Mouse (Mus musculus) erythroblast, embryonic 14.5 days (primary cell): ENCODE data around the gene Hoxb6. TPM values are rescaled to one million over a fixed set of nuclear protein-coding genes. Genes with fewer than 3 reads are reported as not detected.

Source experiments
- H3K27me3 ChIP-seq: 2 replicates; pipeline ENCODE4 v1.6.1; 2012; ENCODE audit warnings: inconsistent platforms; ENCODE audit not compliant: control insufficient read depth
- H3K36me3 ChIP-seq: 2 replicates; pipeline ENCODE4 v1.6.1; 2012; ENCODE audit warnings: mild to moderate bottlenecking, inconsistent platforms; ENCODE audit not compliant: control insufficient read depth
- H3K4me1 ChIP-seq: 2 replicates; pipeline ENCODE4 v1.6.1; 2012; ENCODE audit warnings: inconsistent platforms; ENCODE audit not compliant: control insufficient read depth
- H3K4me3 ChIP-seq: replicated peaks from 2 replicates; pipeline ENCODE3; 2012; ENCODE audit warnings: moderate library complexity, mild to moderate bottlenecking, inconsistent platforms
- H3K9me3 ChIP-seq: 2 replicates; pipeline ENCODE4 v1.6.1; 2012; ENCODE audit warnings: low read length, inconsistent platforms, mixed read lengths; ENCODE audit not compliant: control insufficient read depth
- GATA1 ChIP-seq: IDR thresholded peaks from 2 replicates; pipeline ENCODE4 v1.6.1; 2012; ENCODE audit warnings: low read length, inconsistent platforms, mixed read lengths
- TAL1 ChIP-seq: IDR thresholded peaks from 3 replicates; pipeline ENCODE4 v1.6.1; 2012; ENCODE audit warnings: low read length, inconsistent platforms, mixed read lengths
- polyA plus RNA-seq: library from polyadenylated mRNA; stranded (reverse); fragments of >175 nt; gene quantifications from 2 replicates; pipeline ENCODE4 v1.2.3, GENCODE M21; 2012

Hoxb6 gene
- polyA plus RNA-seq, 1 experiment = not detected

- no peaks in the 10 kb centered on the region for H3K4me1 ChIP-seq
- no peaks in the 10 kb centered on the region for H3K9me3 ChIP-seq
- H3K4me3 ChIP-seq = no peak overlapping the region
- TF ChIP-seq TAL1 (no peak), GATA1 (no peak)
- no peaks in the 10 kb centered on the region for H3K36me3 ChIP-seq
- peaks cover 100% of the 10 kb centered on the region for H3K27me3 ChIP-seq
Measured at GRCm38 (mm10) chr11:96289837-96290236, 2.4 kb upstream of the Hoxb6 start.

- TF ChIP-seq GATA1 (no peak), TAL1 (no peak)
- H3K4me1 ChIP-seq = no peaks in the 10 kb centered on the region
- no peak overlapping the region for H3K4me3 ChIP-seq
- H3K27me3 ChIP-seq = peaks cover 100% of the 10 kb centered on the region
- H3K36me3 ChIP-seq = no peaks in the 10 kb centered on the region
- H3K9me3 ChIP-seq = no peaks in the 10 kb centered on the region
Measured at GRCm38 (mm10) chr11:96290705-96291355, 1.4 kb upstream of the Hoxb6 start.

DNA sequence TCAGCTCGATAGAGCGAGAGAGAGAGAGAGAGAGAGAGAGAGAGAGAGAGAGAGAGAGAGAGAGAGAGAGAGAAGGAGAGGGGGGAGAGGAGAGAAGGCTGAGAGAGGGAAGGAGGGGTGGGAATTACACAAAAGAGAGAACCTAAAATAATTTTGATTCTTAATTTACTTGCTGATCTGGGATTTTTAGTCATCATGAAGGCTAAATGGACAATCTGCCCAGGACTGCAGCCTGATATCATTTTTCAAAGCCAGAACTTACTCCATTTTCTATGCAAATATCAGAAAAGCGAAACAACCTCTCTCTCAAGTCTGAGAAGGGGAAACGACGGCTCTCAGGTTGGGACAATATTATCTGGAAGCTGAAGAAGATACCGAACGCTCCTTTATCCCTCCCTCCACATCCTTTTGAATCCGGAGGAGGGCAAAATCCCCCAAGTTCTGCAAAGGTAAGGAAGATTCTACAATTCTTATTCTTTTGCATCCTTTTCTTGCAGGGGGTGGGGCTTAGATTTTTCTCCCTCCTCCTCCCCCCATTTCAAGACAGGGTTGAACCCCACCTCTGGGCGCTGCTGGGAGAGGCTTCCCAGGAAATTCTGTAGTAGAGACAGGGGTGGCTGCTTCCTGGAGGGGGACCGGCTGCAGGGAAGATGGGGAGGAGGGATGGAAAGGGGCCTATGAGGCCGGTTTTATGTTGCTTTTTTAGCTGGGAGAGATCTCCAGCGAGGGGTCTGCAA, 457 bp downstream of the Hoxb6 start:
- Histone ChIP-seq H3K4me1 (no peaks in the 10 kb centered on the region), H3K4me3 (no peak overlapping the region), H3K9me3 (no peaks in the 10 kb centered on the region), H3K36me3 (no peaks in the 10 kb centered on the region), H3K27me3 (peaks cover 100% of the 10 kb centered on the region)
- TF ChIP-seq GATA1 (no peak), TAL1 (no peak)

DNA sequence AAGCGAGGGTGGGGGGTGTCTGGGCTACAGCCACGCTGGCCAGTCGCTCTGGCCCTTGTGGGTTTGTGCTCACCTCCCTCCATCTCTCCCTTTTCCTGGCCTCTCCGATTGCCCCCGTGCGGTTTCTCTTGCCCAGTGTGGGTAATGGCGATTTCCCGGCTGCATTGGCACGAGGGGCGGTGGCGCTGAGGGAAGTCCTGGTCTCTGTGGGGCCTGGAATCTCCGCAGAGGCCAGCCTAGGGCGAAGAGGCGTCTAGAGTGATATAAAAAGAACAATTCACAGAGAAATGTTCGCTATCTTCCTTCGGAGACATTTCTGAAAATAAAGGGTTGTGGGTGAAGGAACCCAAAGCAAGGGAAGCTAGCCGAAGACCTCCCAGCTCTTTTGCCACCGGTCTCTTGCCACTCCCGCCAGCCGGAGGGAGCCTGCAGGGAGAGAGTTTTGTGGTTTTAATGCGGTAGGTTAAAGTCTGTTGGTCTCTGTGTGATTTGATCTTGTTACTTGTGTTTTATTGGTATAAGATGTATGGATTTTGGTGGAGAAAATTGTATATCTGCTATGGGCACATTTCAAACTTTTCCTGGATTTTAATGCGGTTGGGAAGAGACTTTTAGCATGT, 1.1 kb downstream of the Hoxb6 start:
- TF ChIP-seq GATA1 (no peak), TAL1 (no peak)
- no peaks in the 10 kb centered on the region for H3K36me3 ChIP-seq
- no peak overlapping the region for H3K4me3 ChIP-seq
- H3K9me3 ChIP-seq = no peaks in the 10 kb centered on the region
- H3K27me3 ChIP-seq = peaks cover 100% of the 10 kb centered on the region
- H3K4me1 ChIP-seq = no peaks in the 10 kb centered on the region

DNA sequence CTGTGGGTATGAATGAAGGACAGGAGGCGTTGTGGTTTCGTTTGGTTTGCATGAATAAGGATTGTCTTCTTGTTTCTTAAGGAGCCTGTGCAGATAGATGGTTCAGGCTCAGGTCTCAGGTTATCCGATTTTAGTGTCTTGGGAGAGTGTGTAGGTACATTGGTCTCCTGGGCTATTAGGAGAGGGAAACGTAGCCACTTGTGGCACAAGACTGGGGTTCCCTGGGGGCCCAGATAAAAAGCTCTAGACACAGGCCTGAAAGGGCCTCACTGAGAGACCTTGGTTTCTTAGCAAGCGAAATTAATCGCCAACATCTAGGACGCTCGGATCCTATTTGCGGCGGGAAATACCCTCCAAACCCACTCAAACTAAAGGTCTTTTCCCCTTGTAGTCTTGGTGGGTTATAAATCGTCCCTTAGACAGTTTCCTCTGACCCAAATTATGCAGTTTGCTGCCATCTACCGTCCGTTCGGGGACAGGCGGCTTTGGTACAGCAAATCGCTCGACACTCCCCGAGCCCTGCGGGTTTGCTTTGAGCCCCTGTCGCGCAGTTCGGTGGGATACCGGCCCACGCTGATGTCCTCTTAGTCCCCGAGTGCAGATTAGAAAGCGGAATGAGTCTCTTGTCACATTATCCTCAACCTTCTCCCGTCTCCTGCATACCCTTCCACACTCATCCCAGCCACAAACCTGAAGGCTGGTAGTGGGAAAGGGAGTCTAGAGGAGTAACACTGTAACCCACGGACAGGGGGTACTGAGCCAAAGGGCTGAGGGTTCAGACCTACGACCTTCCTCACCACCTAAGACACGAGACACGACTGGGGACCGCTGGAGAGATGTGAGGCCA, 2.2 kb downstream of the Hoxb6 start:
- no peak for TF ChIP-seq TAL1
- no peak for TF ChIP-seq GATA1
- no peak overlapping the region for H3K4me3 ChIP-seq
- H3K36me3 ChIP-seq = no peaks in the 10 kb centered on the region
- peaks cover 100% of the 10 kb centered on the region for H3K27me3 ChIP-seq
- H3K9me3 ChIP-seq = no peaks in the 10 kb centered on the region
- H3K4me1 ChIP-seq = no peaks in the 10 kb centered on the region

- Histone ChIP-seq H3K4me1 (no peaks in the 10 kb centered on the region), H3K9me3 (no peaks in the 10 kb centered on the region), H3K27me3 (peaks cover 100% of the 10 kb centered on the region), H3K36me3 (no peaks in the 10 kb centered on the region), H3K4me3 (no peak overlapping the region)
- no peak for TF ChIP-seq TAL1
- TF ChIP-seq GATA1 = no peak
Measured at GRCm38 (mm10) chr11:96295092-96295835, 3.0 kb downstream of the Hoxb6 start.

- TF ChIP-seq GATA1 (no peak), TAL1 (no peak)
- H3K9me3 ChIP-seq = no peaks in the 10 kb centered on the region
- peaks cover 100% of the 10 kb centered on the region for H3K27me3 ChIP-seq
- no peaks in the 10 kb centered on the region for H3K36me3 ChIP-seq
- no peaks in the 10 kb centered on the region for H3K4me1 ChIP-seq
- H3K4me3 ChIP-seq = no peak overlapping the region
Measured at GRCm38 (mm10) chr11:96296997-96297396, 4.7 kb downstream of the Hoxb6 start.

DNA sequence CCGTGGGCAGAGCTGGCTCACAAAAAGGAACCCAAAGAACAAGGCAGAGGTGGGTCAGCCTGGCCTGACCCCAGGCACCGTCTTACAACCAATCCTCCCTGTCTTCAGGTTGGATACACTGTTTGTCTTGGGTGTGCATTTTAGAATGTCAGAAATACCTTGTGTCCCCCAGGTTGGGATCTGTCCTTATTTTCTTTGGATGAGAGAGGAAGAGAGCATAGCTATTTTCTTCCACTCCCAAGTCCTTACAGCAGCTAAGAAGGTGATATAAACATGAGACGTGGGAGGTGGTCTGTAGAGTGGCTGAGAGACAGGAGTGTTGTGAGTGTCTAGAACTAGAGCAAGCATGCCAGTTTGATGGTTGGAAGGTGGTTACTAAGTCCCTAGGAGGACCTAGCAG, 5.2 kb downstream of the Hoxb6 start:
- H3K27me3 ChIP-seq = peaks cover 100% of the 10 kb centered on the region
- no peak overlapping the region for H3K4me3 ChIP-seq
- H3K9me3 ChIP-seq = no peaks in the 10 kb centered on the region
- no peaks in the 10 kb centered on the region for H3K36me3 ChIP-seq
- TF ChIP-seq TAL1 (no peak), GATA1 (no peak)
- H3K4me1 ChIP-seq = no peaks in the 10 kb centered on the region
